Mouse (Mus musculus) ovary, adult 10 weeks (tissue): ENCODE data around the gene Abcb10. TPM values are rescaled to one million over a fixed set of nuclear protein-coding genes. Genes with fewer than 3 reads are reported as not detected.

Experiments used
- polyA plus RNA-seq: library from polyadenylated mRNA; stranded (reverse); fragments of 350-450 nt; fragmentation: Illumina TruSeq; extraction: RNeasy Lipid Tissue Mini Kit (QIAGEN cat#74804); gene quantifications from one replicate; pipeline ENCODE4 v1.2.3, GENCODE M21; 2014

The Abcb10 gene
- polyA plus RNA-seq: 8.7 TPM

DNA sequence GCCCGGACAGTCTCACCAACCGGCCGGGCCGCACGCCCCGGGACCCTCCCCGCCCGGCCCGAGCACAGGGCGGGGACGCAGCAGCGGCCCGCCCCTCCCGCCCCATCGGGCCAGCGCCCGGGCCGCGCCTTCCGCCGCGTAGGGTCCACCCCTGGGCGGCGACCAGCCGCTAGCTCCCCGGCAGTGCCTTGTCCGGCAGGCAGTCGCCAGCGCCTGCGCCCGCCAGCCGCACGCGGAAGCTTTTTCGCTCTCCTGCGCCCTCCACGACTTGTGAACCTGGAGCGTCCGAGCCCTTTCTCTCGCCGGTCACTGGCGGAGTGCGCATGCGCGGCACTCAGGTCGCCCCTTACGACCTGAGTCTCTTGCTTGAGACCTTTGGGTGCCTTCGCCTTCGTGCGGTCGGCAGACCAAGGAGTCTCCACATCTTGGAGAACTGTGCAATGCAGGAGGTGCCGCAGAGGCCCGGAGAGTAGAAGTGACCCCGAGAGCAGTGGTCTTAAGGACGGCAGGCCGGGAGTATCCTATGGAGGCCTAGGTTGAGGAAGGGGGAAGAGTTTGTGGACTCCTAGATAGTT lies at the start of gene Abcb10:
Abcb10 (minus strand) TSS at position 297 of the 575 bp plus-strand sequence.

GRCm38 (mm10) chr8:124021237-124022227 lies 38.6 kb upstream of the Abcb10 start, which contains the start of the genes Taf5l and Urb2:
Taf5l (minus strand) TSS chr8:124021397.
Urb2 (plus strand) TSS chr8:124021508.

DNA sequence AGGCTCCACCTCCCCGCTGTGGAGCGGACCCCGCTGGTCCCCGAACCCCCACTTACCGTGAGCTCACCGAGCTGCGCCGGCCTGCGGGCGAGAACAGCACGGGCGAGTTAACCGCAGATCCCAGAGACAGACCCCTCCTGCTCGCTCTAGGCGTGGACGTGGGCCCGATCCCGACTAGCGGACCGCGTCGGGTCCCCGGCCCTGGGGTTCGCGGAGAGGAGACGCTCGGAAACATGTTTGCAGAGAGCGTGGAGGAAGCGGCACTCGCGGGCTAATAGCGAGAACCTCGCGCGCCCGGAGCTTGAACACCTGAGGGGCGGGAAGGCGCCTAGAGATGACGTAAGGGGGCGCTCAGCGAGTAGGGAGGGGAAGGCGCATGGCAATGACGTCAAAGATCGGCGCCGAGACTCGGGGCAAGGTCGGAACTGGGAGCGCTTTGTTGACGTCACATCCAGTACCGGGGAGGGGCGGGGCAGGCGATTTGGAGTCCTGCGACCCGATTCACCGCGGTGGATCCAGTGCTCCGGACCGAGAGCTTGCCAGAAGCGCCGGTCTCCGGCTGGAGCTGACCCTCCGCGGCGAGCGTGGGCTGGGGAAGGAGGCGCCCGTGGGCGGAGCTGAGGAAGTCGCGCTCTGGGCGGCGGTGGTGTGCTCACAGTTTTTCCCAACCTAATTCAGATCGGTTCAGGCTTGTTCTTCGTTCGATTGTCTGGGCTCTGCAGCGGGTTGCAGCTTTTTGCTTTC lies 33.8 kb downstream of the Abcb10 start, which contains the start of gene Nup133:
Nup133 (minus strand) TSS at position 324 of the 744 bp plus-strand sequence.

Other genes starting within 250 kb of the Abcb10 start
- 9.6 TPM for gene Rab4a, start 177.1 kb downstream of the Abcb10 start, polyA plus RNA-seq
- 2.1 TPM for gene Ccsap, start 122.9 kb downstream of the Abcb10 start, polyA plus RNA-seq
- gene Acta1, start 88.4 kb downstream of the Abcb10 start, polyA plus RNA-seq: not detected
- gene Nup133, start 33.9 kb downstream of the Abcb10 start, polyA plus RNA-seq: 8.3 TPM
- gene Taf5l, start 38.3 kb upstream of the Abcb10 start, polyA plus RNA-seq: 6.8 TPM
- 7.8 TPM for gene Urb2, start 38.4 kb upstream of the Abcb10 start, polyA plus RNA-seq
- 13.6 TPM for gene Galnt2, start 248.3 kb upstream of the Abcb10 start, polyA plus RNA-seq